Mouse (Mus musculus): ENCODE results near the gene Gm8765. TPM values are rescaled to one million over a fixed set of nuclear protein-coding genes. Genes with fewer than 3 reads are reported as not detected.

Gm8765 gene
- polyA plus RNA-seq (2012; rRNA removed), result not detected in 2 replicates

GRCm38 (mm10) chr13:50698012-50698411 lies at the start of gene Gm8765:
Gene Gm8765, plus strand, starts transcription at chr13:50698312.

Other genes starting within 250 kb of the Gm8765 start
- gene Nutm2, start 231.0 kb upstream of the Gm8765 start, polyA plus RNA-seq (2012; rRNA removed), result not detected in 2 replicates
- not detected in 2 replicates for gene Gm904, start 55.1 kb upstream of the Gm8765 start, polyA plus RNA-seq (2012; rRNA removed)